Mouse (Mus musculus): ENCODE results near the gene Rab3il1.

- TF ChIP-seq CTCF (IDR thresholded peaks at IDR 0.05; ENCODE audit: low read depth): no peak
- no peak for TF ChIP-seq EP300 (IDR thresholded peaks at IDR 0.05; ENCODE audit: low read depth)
These were observed 13.4 kb downstream of the Rab3il1 start for GRCm38 (mm10) chr19:10014824-10015223.

Data from heart, postnatal 0 days (tissue).